Mouse (Mus musculus) urinary bladder, postnatal 25 days (tissue): ENCODE measurements around the gene Heg1.
A peak's percentile ranks its signal among the peaks of the same experiment; 100 is the strongest.

Source experiments
- DNase-seq: peaks from one replicate; pipeline ENCODE4 v3.0.0; 2022; ENCODE audit warnings: low spot score

Heg1 gene

GRCm38 (mm10) chr16:33706111-33706890, 22.1 kb downstream of the Heg1 start:
- no peak for DNase-seq

- DNase-seq = no peak
Measured at GRCm38 (mm10) chr16:33708031-33708430, 23.9 kb downstream of the Heg1 start.

GRCm38 (mm10) chr16:33708585-33709397, 24.6 kb downstream of the Heg1 start:
- no peak for DNase-seq

GRCm38 (mm10) chr16:33714271-33714670, 30.1 kb downstream of the Heg1 start:
- peak; percentile 24 for DNase-seq

DNA sequence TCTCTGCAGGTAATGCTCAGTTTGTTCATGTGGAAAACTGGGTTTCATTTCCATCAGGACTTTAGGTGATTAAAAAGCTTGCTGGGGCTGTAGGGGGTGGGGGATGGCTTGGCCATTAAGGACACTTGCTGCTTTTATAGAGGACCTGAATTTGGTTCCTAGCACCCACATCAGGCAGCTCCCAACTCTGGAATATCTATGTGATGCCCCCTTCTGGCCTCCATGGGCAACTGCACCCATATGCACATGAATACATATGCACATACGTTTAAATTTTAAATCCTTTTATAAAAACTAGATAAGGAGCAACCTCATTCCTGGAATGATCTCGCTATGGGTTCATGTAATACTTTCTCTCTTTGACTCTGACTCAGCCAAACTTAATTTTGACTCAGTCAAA, 39.1 kb downstream of the Heg1 start:
- no peak for DNase-seq

DNA sequence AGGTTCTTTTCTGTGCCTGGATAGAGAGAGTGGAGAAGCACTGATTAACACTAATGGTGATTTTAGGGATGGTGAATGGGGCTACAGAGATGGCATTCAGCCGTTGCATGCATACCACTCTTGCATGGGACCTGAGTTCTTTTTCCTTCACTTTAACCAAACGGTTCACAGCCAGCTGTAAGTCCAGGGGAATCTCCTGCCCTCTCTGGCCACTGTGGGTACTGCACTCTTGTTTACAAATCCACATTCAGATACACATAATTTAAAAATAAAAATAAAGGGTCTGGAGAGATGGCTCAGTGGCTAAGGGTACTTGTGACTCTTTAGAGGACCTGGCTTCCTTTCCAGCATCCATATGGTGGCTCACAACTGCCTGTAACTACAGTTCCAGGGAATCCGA, 39.8 kb downstream of the Heg1 start:
- no peak for DNase-seq

DNA sequence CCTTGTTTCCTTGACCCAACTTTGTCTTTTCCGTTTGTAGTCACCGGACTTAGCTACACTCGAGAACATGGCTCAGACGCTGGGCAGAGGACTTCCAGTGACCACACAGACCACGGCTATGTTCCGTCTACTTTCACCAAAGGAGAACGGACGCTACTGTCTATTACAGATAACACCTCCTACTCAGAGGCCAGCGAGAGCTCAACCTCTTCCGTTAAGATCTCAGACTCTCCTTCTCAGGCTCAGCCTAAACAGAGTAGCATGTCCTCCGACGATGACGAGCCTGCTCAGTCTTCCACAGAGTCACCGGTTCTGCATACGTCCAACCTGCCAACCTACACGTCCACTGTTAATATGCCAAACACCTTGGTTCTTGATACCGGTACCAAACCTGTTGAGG, 42.1 kb downstream of the Heg1 start:
- DNase-seq = no peak

GRCm38 (mm10) chr16:33726892-33727291, 42.7 kb downstream of the Heg1 start:
- no peak for DNase-seq

GRCm38 (mm10) chr16:33728427-33728826, 44.3 kb downstream of the Heg1 start:
- DNase-seq = no peak

- DNase-seq = no peak
Measured at GRCm38 (mm10) chr16:33731291-33731690, 47.1 kb downstream of the Heg1 start.

DNA sequence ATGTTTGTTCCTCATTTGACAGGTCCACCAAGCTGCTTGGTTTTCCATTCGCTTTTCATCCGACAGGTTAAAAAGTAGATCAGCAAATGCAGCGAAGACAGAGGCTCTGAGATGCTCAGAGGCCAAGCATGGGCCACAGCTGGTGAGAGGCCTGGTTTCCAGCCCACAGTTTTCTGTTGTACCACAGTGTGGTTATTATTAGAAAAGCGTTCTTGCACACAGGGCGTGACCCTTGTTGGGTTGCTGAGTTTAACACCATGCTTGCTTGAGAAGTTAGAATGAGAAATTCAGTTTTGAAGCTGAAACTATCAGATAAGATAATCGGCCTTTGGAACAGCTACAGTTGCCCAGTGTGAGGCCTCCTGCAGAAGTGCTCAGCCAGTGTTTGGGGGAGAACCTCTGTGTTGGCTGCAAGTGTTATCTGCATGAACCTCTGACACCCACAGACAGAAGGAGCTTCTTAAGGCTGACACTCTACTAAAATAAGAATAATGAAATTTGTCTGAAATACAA, 48.1 kb downstream of the Heg1 start:
- DNase-seq = no peak

GRCm38 (mm10) chr16:33732846-33733580, 48.8 kb downstream of the Heg1 start:
- no peak for DNase-seq

GRCm38 (mm10) chr16:33733864-33734263, 49.7 kb downstream of the Heg1 start:
- DNase-seq = no peak

DNA sequence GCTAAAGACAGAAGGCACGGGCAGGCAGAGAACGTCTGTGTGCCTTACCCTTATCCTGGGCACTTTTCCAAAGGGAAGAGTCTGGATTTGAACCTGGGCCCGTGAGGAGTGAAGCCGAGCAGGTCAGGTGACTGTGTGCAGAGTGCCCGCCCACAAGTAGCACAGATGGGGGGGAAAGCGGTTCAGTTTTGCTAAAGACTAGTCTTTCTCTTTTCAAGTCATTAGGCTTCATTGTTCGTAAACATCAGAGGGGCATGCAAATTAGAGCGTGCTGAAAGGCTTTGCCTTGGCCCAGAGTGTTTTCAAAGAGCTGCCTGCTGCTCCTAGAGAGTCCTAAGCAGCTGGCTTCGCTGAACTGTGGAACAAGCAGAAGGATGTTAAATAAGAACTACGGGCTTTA, 50.4 kb downstream of the Heg1 start:
- DNase-seq = no peak

GRCm38 (mm10) chr16:33735238-33735637, 51.1 kb downstream of the Heg1 start:
- DNase-seq = no peak

GRCm38 (mm10) chr16:33735791-33736190, 51.6 kb downstream of the Heg1 start:
- no peak for DNase-seq

DNA sequence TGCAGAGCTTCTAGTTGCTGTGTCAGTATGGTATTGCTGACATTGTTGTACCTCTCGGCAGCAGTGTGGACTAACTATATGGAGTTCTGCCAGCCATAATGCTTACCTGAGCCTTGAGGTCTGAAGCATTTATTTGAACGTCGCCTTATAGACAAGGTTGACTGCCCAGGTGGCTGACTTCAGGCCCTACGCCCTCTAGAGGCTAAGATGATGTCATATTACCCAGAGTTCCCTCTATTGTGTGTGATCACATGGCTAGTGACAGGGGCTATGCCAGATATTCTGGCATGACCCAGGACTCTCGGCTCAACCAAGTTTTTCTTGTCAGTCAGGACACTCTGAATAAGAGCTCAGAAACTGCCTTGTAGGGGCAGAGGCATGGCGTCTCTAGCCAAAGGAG, 52.6 kb downstream of the Heg1 start:
- DNase-seq = no peak

DNA sequence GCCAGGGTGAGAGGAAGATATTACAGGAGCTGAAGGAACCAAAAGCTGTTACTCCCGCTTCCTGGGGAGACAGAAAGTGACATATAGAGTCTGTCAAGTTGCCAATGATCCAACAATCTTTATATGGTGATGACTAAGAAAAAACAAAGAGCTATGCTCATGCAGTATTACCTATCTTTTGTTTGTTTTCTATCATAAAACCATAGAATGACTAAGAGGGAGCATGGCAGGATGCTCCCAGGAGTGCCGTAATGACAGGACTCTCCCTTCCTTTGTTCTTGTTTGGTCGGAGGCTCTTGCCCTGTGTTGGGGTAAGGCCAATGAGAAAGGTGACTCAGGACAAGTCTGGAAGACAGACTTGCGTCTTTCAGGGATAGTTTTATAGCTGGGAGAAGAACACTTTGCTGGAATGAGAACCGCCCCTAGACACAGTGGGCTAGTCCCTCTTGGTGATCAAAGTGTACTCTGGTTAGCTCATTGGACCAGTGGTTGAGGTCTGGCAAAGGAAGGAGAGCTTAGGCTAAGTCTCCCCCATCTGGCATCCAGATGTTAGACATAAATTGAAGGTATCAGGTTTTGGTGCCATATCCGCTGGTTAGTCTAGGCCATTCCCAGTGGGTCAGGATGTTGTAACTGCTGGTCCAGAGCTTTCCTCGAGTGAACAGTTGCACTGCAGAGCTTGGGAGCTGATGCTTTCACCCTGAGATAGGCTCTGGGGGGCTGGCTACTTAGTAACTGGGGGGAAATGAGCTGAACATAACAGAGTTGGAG, 55.0 kb downstream of the Heg1 start:
- DNase-seq = no peak

DNA sequence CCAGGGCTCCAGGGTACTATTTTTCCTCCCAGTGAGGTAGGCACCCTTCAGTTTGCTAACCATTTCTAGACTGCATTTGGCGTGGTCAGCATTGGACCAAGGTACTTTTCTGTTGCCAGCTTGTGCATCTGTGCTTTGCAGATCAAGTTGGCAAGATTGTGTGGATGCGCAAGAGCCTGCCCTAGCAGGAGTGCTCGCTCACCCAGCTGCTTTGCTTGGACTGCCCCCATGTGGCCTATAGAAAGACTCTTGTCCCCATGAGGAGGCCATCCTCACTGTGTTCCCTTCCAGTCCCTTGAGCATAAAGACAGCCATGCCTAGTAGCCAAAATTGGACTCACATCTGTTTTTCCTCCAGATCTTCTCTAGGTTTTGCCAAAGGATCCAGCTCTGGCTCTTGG, 55.6 kb downstream of the Heg1 start:
- peak; percentile 25 for DNase-seq

DNA sequence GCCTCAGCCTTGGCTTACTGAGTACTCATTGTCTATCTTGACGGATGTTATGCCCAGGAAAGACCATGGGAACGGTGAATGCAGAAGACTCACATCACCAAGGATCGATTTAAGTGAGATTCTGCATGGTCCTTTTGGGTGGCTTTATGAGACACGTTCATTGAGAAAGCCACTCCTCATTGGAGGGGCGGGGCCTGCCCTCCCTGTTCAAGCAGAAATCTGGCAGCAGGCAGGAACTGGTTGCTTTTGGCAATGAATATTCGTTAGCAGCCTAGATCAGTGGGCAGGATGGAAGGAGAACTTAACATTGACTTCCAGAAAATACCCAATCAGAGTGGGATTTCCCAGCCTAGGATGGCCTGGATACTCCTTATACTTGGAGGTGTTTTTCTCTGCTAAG, 56.2 kb downstream of the Heg1 start:
- DNase-seq = no peak

DNA sequence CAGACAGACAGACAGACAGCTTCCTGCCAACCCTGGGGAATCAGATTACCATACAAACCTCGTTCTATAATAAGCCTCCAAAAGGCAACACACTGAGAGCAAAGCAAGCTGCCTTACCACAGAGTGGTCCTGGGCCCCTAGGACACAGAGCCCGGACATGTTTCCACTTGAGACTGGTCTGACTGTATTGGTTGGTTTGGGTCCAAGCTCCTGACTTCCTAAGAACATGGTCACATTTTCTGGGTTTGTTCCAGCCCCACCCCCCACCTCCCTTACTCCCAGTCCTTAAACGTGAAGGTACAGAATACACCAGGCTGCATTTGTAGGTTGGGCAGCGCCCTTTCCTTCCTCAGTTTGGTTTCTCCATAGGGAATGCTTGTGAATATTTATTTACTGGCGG, 57.6 kb downstream of the Heg1 start:
- no peak for DNase-seq

- DNase-seq = no peak
Measured at GRCm38 (mm10) chr16:33742233-33742632, 58.1 kb downstream of the Heg1 start.
